Mouse (Mus musculus) hindbrain, embryonic 11.5 days (tissue): Measurements from ENCODE around the gene Gsto2. TPM values are rescaled to one million over a fixed set of nuclear protein-coding genes. Genes with fewer than 3 reads are reported as not detected.

Source experiments
- ATAC-seq: fragments of 200-750 bp; cut with Nextera tagmentation; 2 replicates; pipeline ENCODE4 v1.8.0; 2017; ENCODE audit warnings: mild to moderate bottlenecking, moderate TSS enrichment, moderate library complexity; ENCODE audit not compliant: low FRiP score
- DNase-seq: peaks from one replicate; pipeline ENCODE4 v3.0.0-alpha.2; 2015; ENCODE audit warnings: low spot score
- H3K27ac ChIP-seq: fragments of 300-500 bp; sonication (generic); 2 replicates; pipeline ENCODE4 v1.5.1; 2014; ENCODE audit warnings: mild to moderate bottlenecking, low read depth, low read length
- H3K27me3 ChIP-seq: fragments of 300-500 bp; sonication (generic); 2 replicates; pipeline ENCODE4 v1.6.1; 2014; ENCODE audit warnings: mild to moderate bottlenecking, low read length, moderate library complexity, mixed read lengths; ENCODE audit not compliant: control insufficient read depth, insufficient read depth
- H3K36me3 ChIP-seq: fragments of 300-500 bp; sonication (generic); 2 replicates; pipeline ENCODE4 v1.6.1; 2014; ENCODE audit warnings: mild to moderate bottlenecking, low read length, moderate library complexity, mixed read lengths; ENCODE audit not compliant: control insufficient read depth, insufficient read depth
- H3K4me1 ChIP-seq: fragments of 300-500 bp; sonication (generic); replicated peaks from 2 replicates; pipeline ENCODE4 v1.6.1; 2014; ENCODE audit warnings: low read length, mixed read lengths; ENCODE audit not compliant: control insufficient read depth, insufficient read depth
- H3K4me2 ChIP-seq: fragments of 300-500 bp; sonication (generic); replicated peaks from 2 replicates; pipeline ENCODE4 v1.6.1; 2014; ENCODE audit warnings: mild to moderate bottlenecking, low read depth, low read length
- H3K4me3 ChIP-seq: fragments of 300-500 bp; sonication (generic); 2 replicates; pipeline ENCODE4 v1.5.1; 2014; ENCODE audit warnings: low read depth, low read length
- H3K9ac ChIP-seq: fragments of 300-500 bp; sonication (generic); 2 replicates; pipeline ENCODE4 v1.6.1; 2014; ENCODE audit warnings: low read depth, low read length
- H3K9me3 ChIP-seq: fragments of 300-500 bp; sonication (generic); 2 replicates; pipeline ENCODE4 v1.6.1; 2016; ENCODE audit warnings: low read length; ENCODE audit not compliant: control insufficient read depth
- WGBS: fragments of 180-500 bp; shearing (Covaris S2); extraction: QIAGEN DNeasy Blood & Tissue Kit; methylation state at CpG from one replicate; pipeline ENCODE4 v1.1.7; 2014; 5-methylcytosine and 5-hydroxymethylcytosine counted together
- polyA plus RNA-seq: library from polyadenylated mRNA; unstranded; fragments of >200 nt; fragmentation: Nextera tagmentation; extraction: Ambion mirVana; gene quantifications from 2 replicates; pipeline ENCODE4 v1.2.1, GENCODE M21; 2014

Gene Gsto2
- 0.77 and 1.4 TPM in 2 replicates for polyA plus RNA-seq

DNA sequence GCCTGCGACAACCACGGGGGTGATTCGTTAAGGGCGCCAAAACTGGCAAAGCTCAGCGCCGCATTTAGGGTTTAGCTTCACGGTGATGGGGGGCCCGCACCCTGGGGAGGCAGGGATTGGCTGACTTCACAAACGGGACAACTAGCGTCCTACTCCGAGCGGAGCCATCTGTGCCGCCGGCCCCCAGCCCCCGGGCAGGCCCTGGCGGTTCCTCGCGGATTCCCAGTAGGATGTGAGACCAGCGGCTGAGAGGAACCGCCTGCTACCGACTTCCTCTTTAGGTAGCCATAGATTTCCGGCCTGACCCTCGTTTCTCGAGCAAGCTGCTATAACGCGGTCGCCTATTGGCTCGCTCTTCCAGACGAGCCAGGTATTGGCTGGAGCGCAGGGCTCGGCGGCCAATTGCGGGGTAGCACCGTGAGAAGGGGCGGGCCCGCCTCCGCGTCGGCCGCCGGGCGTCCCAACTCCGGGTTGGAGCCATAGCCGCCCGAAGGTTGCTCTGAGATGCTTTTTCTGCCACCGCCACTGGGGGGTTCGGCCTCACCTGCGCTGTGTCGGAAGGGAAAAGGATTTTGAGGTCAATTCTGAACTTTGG is at the start of gene Gsto2:
Gene Gsto2 (plus strand): TSS at position 182 of the 595 bp plus-strand sequence.
- peak within 1 kb of the TSS; percentile 64 for H3K4me3 ChIP-seq
- H3K4me2 ChIP-seq: peak within 1 kb of the TSS; percentile 87
- ATAC-seq (peak; percentile 100), DNase-seq (peak; percentile 96)
- no peaks in the 10 kb centered on the region for H3K4me1 ChIP-seq
- H3K9ac ChIP-seq: peak within 1 kb of the TSS; percentile 90
- peak within 1 kb of the TSS; percentile 82 for H3K27ac ChIP-seq
- WGBS: 0% methylated on average over 49 of the region's 49 CpGs
- H3K9me3 ChIP-seq: no peaks in the 10 kb centered on the region
- H3K27me3 ChIP-seq: no peaks in the 10 kb centered on the region
- no peaks in the 10 kb centered on the region for H3K36me3 ChIP-seq

DNA sequence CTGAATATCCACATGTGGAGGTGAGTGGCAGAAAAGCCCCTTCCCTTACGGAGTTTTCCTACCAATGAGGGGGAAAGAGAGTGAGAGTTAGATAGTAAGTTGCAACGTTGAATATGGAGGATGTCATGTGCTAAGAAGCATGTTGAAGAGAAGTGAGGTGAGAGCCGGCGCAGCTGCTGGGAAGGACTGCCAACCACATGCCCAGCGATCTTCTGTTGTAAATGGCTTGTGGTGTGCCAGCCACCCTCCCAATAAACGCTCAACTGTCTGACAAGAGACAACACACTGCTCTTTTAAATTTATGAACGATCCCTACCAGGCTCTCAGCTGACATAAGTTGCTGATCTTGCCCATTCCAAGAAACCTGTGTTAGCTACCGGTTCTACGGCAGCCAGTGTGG is 47.6 kb upstream of the Gsto2 start:
- Histone ChIP-seq H3K27me3 (no peaks in the 10 kb centered on the region), H3K4me3 (no peak overlapping the region), H3K4me2 (no peak overlapping the region), H3K9ac (no peak overlapping the region), H3K36me3 (no peaks in the 10 kb centered on the region), H3K9me3 (no peaks in the 10 kb centered on the region), H3K4me1 (0 out of 2 replicates have a peak, but pooled peaks cover 2% of the 10 kb centered on the region), H3K27ac (no peak overlapping the region)
- DNase-seq: no peak
- 87% methylated on average over 9 of the region's 9 CpGs for WGBS
- ATAC-seq: no peak

DNA sequence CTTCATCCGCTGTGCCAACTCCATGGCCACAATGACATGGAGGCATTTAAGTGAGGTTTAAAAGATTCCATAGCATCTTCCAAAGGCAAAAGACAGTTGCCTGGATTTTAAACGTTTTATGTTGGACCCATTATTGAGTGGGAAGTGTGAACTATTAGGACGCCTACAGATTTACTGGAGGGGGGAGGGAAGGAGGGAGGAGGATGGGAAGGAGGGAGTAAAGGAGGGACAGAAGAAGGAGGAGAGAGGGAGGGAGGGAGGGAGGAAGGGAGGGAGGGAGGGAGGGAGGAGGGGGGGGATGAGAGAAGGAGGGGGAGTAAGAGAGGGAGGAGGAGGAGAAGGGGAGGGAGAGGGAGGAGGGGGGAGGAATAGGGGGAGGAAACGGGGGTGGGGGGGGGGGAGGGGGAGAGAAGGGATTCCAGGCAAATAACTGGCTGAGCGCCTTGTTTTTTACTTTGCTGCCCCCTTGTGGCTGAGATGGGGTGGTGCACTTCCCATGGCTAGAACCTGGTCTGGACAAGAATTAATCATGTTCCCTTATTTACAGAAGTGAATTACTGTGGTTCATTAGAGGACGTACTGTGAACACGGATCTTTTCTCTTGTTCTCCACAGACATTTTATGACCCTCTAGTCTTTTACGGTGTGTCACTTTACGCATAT is 44.4 kb upstream of the Gsto2 start:
- Histone ChIP-seq H3K4me3 (no peak overlapping the region), H3K9ac (no peak overlapping the region), H3K4me2 (no peak overlapping the region), H3K9me3 (no peaks in the 10 kb centered on the region), H3K4me1 (0 out of 2 replicates have a peak, but pooled peaks cover 2% of the 10 kb centered on the region), H3K27me3 (no peaks in the 10 kb centered on the region), H3K27ac (no peak overlapping the region), H3K36me3 (no peaks in the 10 kb centered on the region)
- WGBS: 30% methylated on average over 8 of the region's 9 CpGs
- no peak for ATAC-seq
- DNase-seq: peak; percentile 88

DNA sequence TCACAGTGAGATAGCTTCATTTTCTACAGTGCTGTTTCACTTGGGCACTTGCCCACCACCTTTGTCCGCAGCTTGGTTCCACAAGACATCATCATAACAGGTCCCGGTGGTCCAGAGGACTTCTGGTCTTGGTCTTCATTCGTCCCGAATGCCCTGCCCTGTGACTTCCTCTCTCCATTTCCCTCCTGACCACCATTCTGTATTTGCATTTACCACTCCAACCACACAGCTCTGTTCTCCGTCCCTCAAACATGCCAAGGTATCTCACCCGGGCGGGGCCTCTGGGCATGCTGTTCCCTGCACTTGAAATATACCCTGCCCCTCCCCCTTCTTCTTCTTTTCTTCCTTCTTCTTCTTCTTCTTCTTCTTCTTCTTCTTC is 43.9 kb upstream of the Gsto2 start:
- no peaks in the 10 kb centered on the region for H3K9me3 ChIP-seq
- 0 out of 2 replicates have a peak, but pooled peaks cover 2% of the 10 kb centered on the region for H3K4me1 ChIP-seq
- no peak for ATAC-seq
- no peak overlapping the region for H3K9ac ChIP-seq
- no peak overlapping the region for H3K4me2 ChIP-seq
- DNase-seq: no peak
- WGBS: 70% methylated on average over 7 of the region's 7 CpGs
- no peak overlapping the region for H3K4me3 ChIP-seq
- no peaks in the 10 kb centered on the region for H3K27me3 ChIP-seq
- no peak overlapping the region for H3K27ac ChIP-seq
- H3K36me3 ChIP-seq: no peaks in the 10 kb centered on the region

DNA sequence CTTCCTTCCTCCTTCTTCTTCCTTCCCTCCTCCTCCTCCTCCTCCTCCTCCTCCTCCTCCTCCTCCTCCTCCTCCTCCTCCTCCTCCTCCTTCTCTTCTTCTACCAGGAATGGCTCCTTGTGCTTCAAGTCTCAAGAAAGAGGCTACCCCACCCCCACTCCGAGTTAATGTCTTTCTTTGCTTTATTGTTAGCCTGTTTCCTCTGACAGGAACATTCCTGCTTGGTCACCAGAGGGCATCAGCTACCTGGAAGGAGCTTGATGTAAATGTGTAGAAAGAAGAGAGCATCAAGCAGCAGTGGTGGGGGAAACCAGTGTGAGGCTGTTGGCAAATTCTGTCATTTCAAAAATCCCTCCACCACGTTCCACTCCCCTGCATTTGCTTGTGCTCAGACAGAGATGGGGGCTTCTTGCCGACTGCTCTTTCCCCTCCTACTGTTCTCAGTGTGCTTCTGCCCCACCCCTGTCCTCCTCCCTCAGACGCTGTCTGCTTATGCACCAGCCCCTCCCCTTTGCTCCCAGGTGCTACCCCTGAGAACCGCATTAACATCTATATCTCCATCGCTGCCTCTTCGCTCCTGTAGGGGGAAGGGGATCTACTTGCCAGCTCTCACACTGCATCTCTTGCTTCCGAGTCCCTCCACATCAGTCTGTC is 43.1 kb upstream of the Gsto2 start:
- H3K36me3 ChIP-seq: no peaks in the 10 kb centered on the region
- DNase-seq (peak; percentile 30), ATAC-seq (no peak)
- no peak overlapping the region for H3K4me2 ChIP-seq
- H3K4me1 ChIP-seq: 0 out of 2 replicates have a peak, but pooled peaks cover 2% of the 10 kb centered on the region
- 26% methylated on average over 8 of the region's 8 CpGs for WGBS
- no peak overlapping the region for H3K9ac ChIP-seq
- no peak overlapping the region for H3K4me3 ChIP-seq
- no peak overlapping the region for H3K27ac ChIP-seq
- H3K9me3 ChIP-seq: no peaks in the 10 kb centered on the region
- H3K27me3 ChIP-seq: no peaks in the 10 kb centered on the region

DNA sequence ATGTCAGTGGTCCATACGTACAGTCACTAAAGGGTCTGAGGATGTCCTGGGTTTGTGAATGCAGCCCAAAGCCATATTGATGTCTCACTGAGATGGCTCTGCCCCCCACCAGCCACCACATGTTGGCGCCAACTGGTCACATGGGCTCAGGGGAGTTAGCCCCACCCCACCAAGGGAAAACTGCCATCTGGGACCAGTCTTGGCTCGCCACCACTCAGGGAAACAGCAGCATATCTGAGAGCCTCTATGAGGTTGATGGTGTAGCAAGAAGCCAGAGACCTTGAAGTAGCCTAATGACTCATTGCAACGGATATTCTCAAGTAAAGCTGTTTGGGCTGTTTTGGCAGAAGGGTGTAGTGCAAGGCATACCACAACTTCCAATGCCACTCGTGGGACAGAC is 41.3 kb upstream of the Gsto2 start:
- Histone ChIP-seq H3K9ac (no peak overlapping the region), H3K27me3 (no peaks in the 10 kb centered on the region), H3K4me2 (no peak overlapping the region), H3K36me3 (no peaks in the 10 kb centered on the region), H3K9me3 (no peaks in the 10 kb centered on the region), H3K4me3 (no peak overlapping the region), H3K4me1 (0 out of 2 replicates have a peak, but pooled peaks cover 2% of the 10 kb centered on the region), H3K27ac (no peak overlapping the region)
- ATAC-seq (no peak), DNase-seq (no peak)
- WGBS: 82% methylated on average over 5 of the region's 5 CpGs

DNA sequence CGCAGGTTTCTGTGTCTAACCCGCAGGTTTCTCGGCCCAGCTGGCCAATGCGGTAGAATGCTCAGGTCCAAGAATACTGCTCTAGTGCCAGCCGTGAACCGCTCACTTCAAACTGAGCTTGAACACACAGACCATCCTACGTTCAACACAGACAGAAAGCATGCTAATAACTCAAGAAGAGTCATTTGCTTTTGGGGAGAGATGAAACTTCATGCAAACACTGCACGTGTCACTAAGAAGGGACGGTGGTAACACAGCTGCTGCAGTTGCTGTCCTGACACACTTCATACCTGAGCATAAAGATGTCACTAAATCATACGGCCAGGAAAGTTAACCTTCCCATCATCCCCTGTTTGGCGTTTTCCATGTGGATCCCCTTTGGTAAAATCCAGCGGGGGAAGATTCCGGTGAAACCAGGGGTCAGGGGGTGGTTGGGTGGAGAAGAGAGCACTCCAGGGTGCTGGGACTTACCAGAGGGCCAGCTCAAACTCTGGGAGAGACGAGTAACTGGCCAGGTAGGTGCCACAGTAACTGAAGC is 35.4 kb upstream of the Gsto2 start:
- no peak overlapping the region for H3K27ac ChIP-seq
- H3K27me3 ChIP-seq: no peaks in the 10 kb centered on the region; the same call in 1 of the 2 replicates
- 85% methylated on average over 14 of the region's 14 CpGs for WGBS
- ATAC-seq (no peak), DNase-seq (no peak)
- no peaks in the 10 kb centered on the region for H3K4me1 ChIP-seq
- no peak overlapping the region for H3K9ac ChIP-seq
- no peak overlapping the region for H3K4me2 ChIP-seq
- H3K36me3 ChIP-seq: no peaks in the 10 kb centered on the region
- no peaks in the 10 kb centered on the region for H3K9me3 ChIP-seq
- no peak overlapping the region for H3K4me3 ChIP-seq

DNA sequence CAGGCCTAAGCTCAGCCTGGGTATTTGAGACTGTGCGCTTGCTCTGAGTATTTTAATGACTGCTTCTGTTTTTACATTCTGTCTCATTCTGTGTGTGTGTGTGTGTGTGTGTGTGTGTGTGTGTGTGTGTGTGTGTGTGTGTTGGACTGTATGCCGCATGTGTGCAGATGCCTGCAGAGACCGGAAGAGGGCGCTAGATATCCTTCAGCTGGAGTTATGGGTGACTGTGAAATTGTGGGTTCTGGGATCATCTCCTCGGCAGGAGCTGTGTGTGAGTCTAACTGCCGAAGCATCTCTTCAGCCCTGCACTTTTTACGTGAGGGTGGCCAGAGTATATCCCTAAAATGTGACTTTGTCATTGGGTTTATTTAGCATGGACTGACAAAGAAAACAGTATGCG is 34.2 kb upstream of the Gsto2 start:
- Histone ChIP-seq H3K4me1 (no peaks in the 10 kb centered on the region), H3K9me3 (no peaks in the 10 kb centered on the region), H3K9ac (no peak overlapping the region), H3K36me3 (no peaks in the 10 kb centered on the region), H3K27ac (no peak overlapping the region), H3K4me2 (no peak overlapping the region), H3K27me3 (no peaks in the 10 kb centered on the region; the same call in 1 of the 2 replicates), H3K4me3 (no peak overlapping the region)
- no peak for DNase-seq
- no peak for ATAC-seq
- 98% methylated on average over 8 of the region's 8 CpGs for WGBS
